Mouse (Mus musculus): Measurements from ENCODE around the gene Hmx1.

DNA sequence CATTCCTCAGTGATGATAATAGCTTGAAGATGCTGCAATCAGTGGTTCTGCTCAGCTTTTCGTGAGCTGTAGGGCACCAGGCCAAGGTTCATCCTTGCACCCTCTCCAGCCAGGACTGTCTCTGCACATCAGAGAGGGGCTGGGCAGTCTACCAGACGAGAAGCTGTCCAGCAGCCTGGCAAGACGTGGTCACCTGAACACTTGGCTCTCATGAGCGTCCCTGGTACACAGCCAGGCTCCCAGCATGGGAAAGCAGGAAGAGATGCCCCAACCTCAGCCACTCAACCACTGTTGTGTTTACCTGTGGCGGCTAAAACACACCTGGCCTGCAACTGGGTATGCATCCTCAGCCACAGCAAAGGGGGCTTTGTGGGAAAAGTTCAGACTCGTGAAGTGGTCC lies 20.0 kb upstream of the Hmx1 start:
- TF ChIP-seq CTCF (IDR thresholded peaks at IDR 0.05; ENCODE audit: low read depth) (no peak), EP300 (IDR thresholded peaks at IDR 0.05; ENCODE audit: low read depth) (no peak)

Measured in heart, postnatal 0 days (tissue).